ENCODE assay signal across 8 mouse cellular contexts in the genomic region with DNA sequence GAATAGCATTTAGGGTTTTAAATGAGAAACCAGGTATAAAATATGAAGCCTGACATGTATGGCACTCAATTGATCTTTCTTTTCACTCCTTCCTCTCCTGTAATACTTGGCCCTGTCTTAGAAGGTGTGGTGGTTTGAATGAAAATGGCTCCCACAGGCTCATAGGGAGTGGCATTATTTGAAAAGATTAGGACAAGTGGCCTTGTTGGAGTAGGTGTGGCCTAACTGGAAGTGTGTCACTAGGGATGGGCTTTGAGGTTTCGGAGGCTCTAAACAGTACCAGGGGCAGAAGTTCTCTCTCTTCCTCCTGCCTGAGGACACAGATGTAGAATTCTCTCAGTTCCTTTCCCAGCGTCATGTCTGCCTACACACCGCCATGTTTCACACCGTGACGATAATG.
"Had no signal": no experiment of that assay in that cellular context is flagged by ENCODE, and none has a peak within 500 bp of the region (broad histone marks: within the 10 kb centered on the region; RNA-seq: fewer than 3 reads in every experiment).

No protein-coding gene starts in this region.

- DNase-seq: lung, adult 2 months; thymus, postnatal 36 days had no signal

- H3K9ac ChIP-seq: liver, embryonic 15.5 days; neural tube, embryonic 12.5 days had no signal

- H3K4me3 ChIP-seq: left cerebral cortex, adult 2 months; limb, embryonic 10.5 days; liver, embryonic 15.5 days; myocyte; neural tube, embryonic 12.5 days had no signal

- H3K36me3 ChIP-seq: limb, embryonic 10.5 days; liver, embryonic 15.5 days; neural tube, embryonic 12.5 days had no signal

- H3K4me1 ChIP-seq: limb, embryonic 10.5 days; liver, embryonic 15.5 days; neural tube, embryonic 12.5 days had no signal

- H3K27me3 ChIP-seq: liver, embryonic 15.5 days; neural tube, embryonic 12.5 days had no signal

- H3K9me3 ChIP-seq: limb, embryonic 10.5 days; liver, embryonic 15.5 days; neural tube, embryonic 12.5 days had no signal

- H3K4me2 ChIP-seq: liver, embryonic 11.5 days; liver, embryonic 15.5 days; neural tube, embryonic 12.5 days had no signal

- H3K27ac ChIP-seq: left cerebral cortex, adult 2 months; limb, embryonic 10.5 days; liver, embryonic 15.5 days; neural tube, embryonic 12.5 days had no signal
